ENCODE assay signal across 10 mouse cellular contexts in the genomic region with DNA sequence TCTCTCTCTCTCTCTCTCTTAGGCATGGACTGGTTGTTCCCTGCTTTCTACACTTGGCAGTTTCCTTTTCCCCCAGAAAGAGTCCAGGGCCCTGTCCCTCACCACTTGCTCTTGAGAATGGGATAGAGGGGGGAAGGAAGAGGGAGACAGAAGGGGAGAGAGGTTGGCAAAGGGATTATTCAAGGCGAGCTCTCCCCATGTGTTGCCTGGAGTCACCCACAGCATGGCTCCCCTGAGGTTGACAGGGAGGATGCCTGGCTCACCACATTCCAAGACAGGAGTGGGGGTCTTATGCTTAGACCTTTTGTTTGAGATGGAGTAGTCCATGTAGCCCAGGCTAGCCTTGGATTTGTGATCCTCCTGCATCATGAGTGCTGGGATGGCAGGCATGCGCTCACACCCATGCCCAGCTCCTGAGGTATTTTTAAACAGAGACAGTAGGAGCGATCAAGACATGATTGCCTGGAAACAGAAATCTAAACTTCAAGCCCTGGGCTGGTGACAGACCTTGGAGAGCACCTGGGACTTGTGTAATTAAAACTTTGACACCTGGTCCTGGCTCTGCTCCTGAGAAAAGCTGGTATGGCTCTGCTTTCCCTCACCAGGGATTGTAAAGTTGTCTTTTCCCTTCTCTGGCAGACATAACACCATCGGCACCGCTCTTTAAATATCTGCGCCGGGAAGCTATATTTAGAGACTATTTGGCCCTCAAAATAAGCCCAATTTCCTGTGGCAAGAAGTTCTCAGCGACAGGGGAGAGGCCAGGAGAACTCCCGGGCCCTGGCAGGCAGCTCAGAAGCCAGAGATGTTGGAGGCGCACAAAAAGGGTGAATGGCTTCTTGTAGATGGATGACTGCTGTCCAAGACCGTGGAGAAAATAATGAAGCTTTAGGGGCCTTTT. TPM values are rescaled to one million over a fixed set of nuclear protein-coding genes. Genes with fewer than 3 reads are reported as not detected.
A peak's percentile ranks its signal among the peaks of the same experiment; 100 is the strongest.
DNase-seq lines count a peak whose midpoint lies in the region; ATAC-seq and TF ChIP-seq lines count a peak whose summit lies in the region.
"Had no signal": no experiment of that assay in that cellular context is flagged by ENCODE, and none has a peak within 500 bp of the region (broad histone marks: within the 10 kb centered on the region; RNA-seq: fewer than 3 reads in every experiment).

No protein-coding gene starts in this region.

- no peak for ATAC-seq in forebrain, postnatal 0 days
- no peak for ATAC-seq in forebrain, embryonic 11.5 days (replicated peaks; ENCODE audit: low FRiP score)
- no peak for ATAC-seq in kidney, postnatal 0 days (replicated peaks; ENCODE audit: low FRiP score, low read depth)
- no peak for ATAC-seq in midbrain, postnatal 0 days (ENCODE audit: low FRiP score)
- no peak for ATAC-seq in forebrain, embryonic 12.5 days (ENCODE audit: low FRiP score)

- no peaks in the 10 kb centered on the region for H3K36me3 ChIP-seq in forebrain, postnatal 0 days (ENCODE audit: insufficient read depth)
- no peaks in the 10 kb centered on the region for H3K36me3 ChIP-seq in forebrain, embryonic 11.5 days (ENCODE audit: control insufficient read depth, insufficient read depth, low read length)
- H3K36me3 ChIP-seq in testis, adult 2 months (ENCODE audit: control insufficient read depth, insufficient read depth, low read length): no peaks in the 10 kb centered on the region
- no peaks in the 10 kb centered on the region for H3K36me3 ChIP-seq in kidney, postnatal 0 days (ENCODE audit: insufficient read depth, low read length)
- H3K36me3 ChIP-seq in midbrain, postnatal 0 days (ENCODE audit: insufficient read depth, low read length): no peaks in the 10 kb centered on the region
- no peaks in the 10 kb centered on the region for H3K36me3 ChIP-seq in forebrain, embryonic 12.5 days (replicated peaks)

- no peaks in the 10 kb centered on the region for H3K27me3 ChIP-seq in forebrain, postnatal 0 days (ENCODE audit: insufficient read depth, low read length)
- H3K27me3 ChIP-seq in forebrain, embryonic 11.5 days (ENCODE audit: control insufficient read depth, insufficient read depth, low read length): no peaks in the 10 kb centered on the region
- no peaks in the 10 kb centered on the region for H3K27me3 ChIP-seq in testis, adult 2 months (ENCODE audit: control insufficient read depth, insufficient read depth, low read length)
- H3K27me3 ChIP-seq in kidney, postnatal 0 days (ENCODE audit: insufficient read depth, low read length): no peaks in the 10 kb centered on the region
- no peaks in the 10 kb centered on the region for H3K27me3 ChIP-seq in midbrain, postnatal 0 days (ENCODE audit: insufficient read depth, low read length)
- H3K27me3 ChIP-seq in forebrain, embryonic 12.5 days: no peaks in the 10 kb centered on the region

- no peaks in the 10 kb centered on the region for H3K4me1 ChIP-seq in forebrain, postnatal 0 days (ENCODE audit: insufficient read depth)
- H3K4me1 ChIP-seq in forebrain, embryonic 11.5 days (replicated peaks; ENCODE audit: control insufficient read depth, insufficient read depth, low read length): no peaks in the 10 kb centered on the region
- no peaks in the 10 kb centered on the region for H3K4me1 ChIP-seq in testis, adult 2 months (ENCODE audit: control insufficient read depth, insufficient read depth, low read length)
- peaks cover 9% of the 10 kb centered on the region; the same call in 1 of the 2 replicates for H3K4me1 ChIP-seq in kidney, postnatal 0 days (replicated peaks; ENCODE audit: insufficient read depth, low read length)
- no peaks in the 10 kb centered on the region for H3K4me1 ChIP-seq in midbrain, postnatal 0 days (ENCODE audit: insufficient read depth, low read length)
- H3K4me1 ChIP-seq in forebrain, embryonic 12.5 days: peaks cover 4% of the 10 kb centered on the region; the same call in 1 of the 2 replicates

- no peak for TF ChIP-seq POLR2A in testis, adult 2 months (IDR thresholded peaks at IDR 0.05; ENCODE audit: control insufficient read depth, low read depth, low read length)

- no peaks in the 10 kb centered on the region for H3K9me3 ChIP-seq in forebrain, postnatal 0 days (ENCODE audit: low read length)
- H3K9me3 ChIP-seq in forebrain, embryonic 11.5 days (ENCODE audit: control insufficient read depth, low read length): no peaks in the 10 kb centered on the region
- no peaks in the 10 kb centered on the region for H3K9me3 ChIP-seq in kidney, postnatal 0 days (replicated peaks; ENCODE audit: low read length)
- no peaks in the 10 kb centered on the region for H3K9me3 ChIP-seq in midbrain, postnatal 0 days (ENCODE audit: low read length)
- H3K9me3 ChIP-seq in forebrain, embryonic 12.5 days: no peaks in the 10 kb centered on the region

- no peak overlapping the region for H3K9ac ChIP-seq in forebrain, postnatal 0 days
- no peak overlapping the region for H3K9ac ChIP-seq in forebrain, embryonic 11.5 days (ENCODE audit: low read length)
- H3K9ac ChIP-seq in kidney, postnatal 0 days (ENCODE audit: low read depth, low read length): no peak overlapping the region
- H3K9ac ChIP-seq in midbrain, postnatal 0 days (replicated peaks; ENCODE audit: low read length, poor library complexity, severe bottlenecking): no peak overlapping the region
- H3K9ac ChIP-seq in forebrain, embryonic 12.5 days: no peak overlapping the region

- 71% methylated on average over 11 of the region's 11 CpGs for WGBS in forebrain, postnatal 0 days
- WGBS in forebrain, embryonic 11.5 days: 85% methylated on average over 11 of the region's 11 CpGs
- 43% methylated on average over 11 of the region's 11 CpGs for WGBS in kidney, postnatal 0 days
- WGBS in midbrain, postnatal 0 days: 78% methylated on average over 11 of the region's 11 CpGs
- 87% methylated on average over 11 of the region's 11 CpGs for WGBS in forebrain, embryonic 12.5 days

- peak; percentile 32 for DNase-seq in forebrain, postnatal 0 days
- no peak for DNase-seq in forebrain, embryonic 11.5 days (ENCODE audit: low spot score)
- DNase-seq in testis, postnatal 10 days (ENCODE audit: low spot score): no peak
- no peak for DNase-seq in kidney, postnatal 0 days (ENCODE audit: low spot score)
- no peak for DNase-seq in T-cell, adult 2 months (ENCODE audit: low spot score)
- DNase-seq in midbrain, postnatal 0 days (ENCODE audit: low spot score): no peak

- TF ChIP-seq CTCF in forebrain, postnatal 0 days (IDR thresholded peaks at IDR 0.05; ENCODE audit: low read depth): no peak
- no peak for TF ChIP-seq CTCF in testis, adult 2 months (IDR thresholded peaks at IDR 0.05; ENCODE audit: control insufficient read depth, insufficient read depth, insufficient replicate concordance, low read depth, low read length)
- no peak for TF ChIP-seq CTCF in kidney, postnatal 0 days (IDR thresholded peaks at IDR 0.05; ENCODE audit: low read depth)
- TF ChIP-seq CTCF in midbrain, postnatal 0 days (IDR thresholded peaks at IDR 0.05): no peak

- H3K4me3 ChIP-seq in forebrain, postnatal 0 days (ENCODE audit: low read depth, low read length): no peak overlapping the region
- H3K4me3 ChIP-seq in forebrain, embryonic 11.5 days (ENCODE audit: low read depth, low read length): no peak overlapping the region
- H3K4me3 ChIP-seq in testis, adult 2 months (ENCODE audit: control insufficient read depth, low read depth, low read length): no peak overlapping the region
- no peak overlapping the region for H3K4me3 ChIP-seq in kidney, postnatal 0 days (replicated peaks; ENCODE audit: low read depth, low read length)
- H3K4me3 ChIP-seq in midbrain, postnatal 0 days (ENCODE audit: low read depth, low read length): no peak overlapping the region
- no peak overlapping the region for H3K4me3 ChIP-seq in forebrain, embryonic 12.5 days (replicated peaks)

- no peak overlapping the region for H3K4me2 ChIP-seq in forebrain, postnatal 0 days (ENCODE audit: low read depth)
- no peak overlapping the region for H3K4me2 ChIP-seq in forebrain, embryonic 11.5 days (ENCODE audit: low read depth, low read length, severe bottlenecking)
- H3K4me2 ChIP-seq in kidney, postnatal 0 days (ENCODE audit: low read length): no peak overlapping the region
- no peak overlapping the region for H3K4me2 ChIP-seq in midbrain, postnatal 0 days (ENCODE audit: low read depth, low read length, poor library complexity, severe bottlenecking)
- no peak overlapping the region for H3K4me2 ChIP-seq in forebrain, embryonic 12.5 days

- H3K27ac ChIP-seq in forebrain, postnatal 0 days (ENCODE audit: low read depth, low read length): peak overlapping the region; percentile 36; the same call in 1 of the 2 replicates
- H3K27ac ChIP-seq in forebrain, embryonic 11.5 days (ENCODE audit: low read depth, low read length): no peak overlapping the region
- H3K27ac ChIP-seq in testis, adult 2 months (ENCODE audit: control insufficient read depth, insufficient read depth, low read depth, low read length): peak overlapping the region; percentile 19; the same call in 1 of the 2 replicates
- H3K27ac ChIP-seq in kidney, postnatal 0 days: peak overlapping the region; percentile 56
- H3K27ac ChIP-seq in midbrain, postnatal 0 days (ENCODE audit: low read depth, low read length): no peak overlapping the region
- no peak overlapping the region for H3K27ac ChIP-seq in forebrain, embryonic 12.5 days

RNA-seq across cellular contexts. Expression of gene Hip1, which starts 20.0 kb away (rescaled TPM):
- total RNA-seq in forebrain, postnatal 0 days (2014; rRNA removed): 73.6 and 91.1 TPM in 2 replicates
- polyA plus RNA-seq in forebrain, postnatal 0 days (2015; fragmentation: Nextera tagmentation; extraction: Ambion mirVana): 12.9 and 22.5 TPM in 2 replicates
- 70.3 and 76.5 TPM in 2 replicates for polyA plus RNA-seq in forebrain, embryonic 11.5 days (2014; fragmentation: Nextera tagmentation; extraction: Ambion mirVana)
- 8.6 and 8.9 TPM in 2 replicates for polyA plus RNA-seq in testis, adult 2 months (2012; rRNA removed)
- polyA plus RNA-seq in kidney, postnatal 0 days (2015; fragmentation: Nextera tagmentation; extraction: Ambion mirVana): 23.0 TPM in 2 replicates
- total RNA-seq in midbrain, postnatal 0 days (2014; rRNA removed): 122 and 126 TPM in 2 replicates
- 24.9 and 28.3 TPM in 2 replicates for polyA plus RNA-seq in midbrain, postnatal 0 days (2015; fragmentation: Nextera tagmentation; extraction: Ambion mirVana)
- 58.7 and 64.2 TPM in 2 replicates for polyA plus RNA-seq in forebrain, embryonic 12.5 days (2016; fragmentation: Nextera tagmentation; extraction: Ambion mirVana)

RNA-seq across cellular contexts. Expression of gene Ccl26, which starts 38.5 kb away (rescaled TPM):
- total RNA-seq in forebrain, postnatal 0 days (2014; rRNA removed): not detected in 2 replicates
- not detected in 2 replicates for polyA plus RNA-seq in forebrain, postnatal 0 days (2015; fragmentation: Nextera tagmentation; extraction: Ambion mirVana)
- polyA plus RNA-seq in forebrain, embryonic 11.5 days (2014; fragmentation: Nextera tagmentation; extraction: Ambion mirVana): not detected in 2 replicates
- polyA plus RNA-seq in testis, adult 2 months (2012; rRNA removed): not detected in 2 replicates
- not detected in 2 replicates for polyA plus RNA-seq in kidney, postnatal 0 days (2015; fragmentation: Nextera tagmentation; extraction: Ambion mirVana)
- total RNA-seq in midbrain, postnatal 0 days (2014; rRNA removed): not detected in 2 replicates
- not detected in 2 replicates for polyA plus RNA-seq in midbrain, postnatal 0 days (2015; fragmentation: Nextera tagmentation; extraction: Ambion mirVana)
- not detected in 2 replicates for polyA plus RNA-seq in forebrain, embryonic 12.5 days (2016; fragmentation: Nextera tagmentation; extraction: Ambion mirVana)
- polyA plus RNA-seq: embryonic facial prominence, embryonic 14.5 days; large intestine, adult 2 months had no signal

RNA-seq across cellular contexts. Expression of gene Ccl24, which starts 47.9 kb away (rescaled TPM):
- total RNA-seq in forebrain, postnatal 0 days (2014; rRNA removed): 0.62 and 2.4 TPM in 2 replicates
- polyA plus RNA-seq in forebrain, postnatal 0 days (2015; fragmentation: Nextera tagmentation; extraction: Ambion mirVana): 2.4 and 2.7 TPM in 2 replicates
- 0.99 and 1.1 TPM in 2 replicates for polyA plus RNA-seq in forebrain, embryonic 11.5 days (2014; fragmentation: Nextera tagmentation; extraction: Ambion mirVana)
- 0.15 and 0.23 TPM in 2 replicates for polyA plus RNA-seq in testis, adult 2 months (2012; rRNA removed)
- polyA plus RNA-seq in kidney, postnatal 0 days (2015; fragmentation: Nextera tagmentation; extraction: Ambion mirVana): 0.89 and 1.1 TPM in 2 replicates
- 0.66 and 2.2 TPM in 2 replicates for total RNA-seq in midbrain, postnatal 0 days (2014; rRNA removed)
- 1.9 and 2.4 TPM in 2 replicates for polyA plus RNA-seq in midbrain, postnatal 0 days (2015; fragmentation: Nextera tagmentation; extraction: Ambion mirVana)
- polyA plus RNA-seq in forebrain, embryonic 12.5 days (2016; fragmentation: Nextera tagmentation; extraction: Ambion mirVana): 0.74 and 2.1 TPM in 2 replicates

Comparison
In these comparisons a context has a peak if more than half of its experiments do, and no peak if none do; other contexts are left out.
1. H3K27ac ChIP-seq: peak in forebrain, postnatal 0 days (single experiment), testis, adult 2 months (single experiment) and kidney, postnatal 0 days (single experiment); none in forebrain, embryonic 11.5 days (single experiment), midbrain, postnatal 0 days (single experiment) and forebrain, embryonic 12.5 days (single experiment).